Mouse (Mus musculus) stomach, postnatal 0 days (tissue): ENCODE data around the gene Sowaha.

Experiments
- CTCF ChIP-seq: IDR thresholded peaks from 2 replicates; pipeline ENCODE4 v1.5.1; 2016; ENCODE audit warnings: antibody characterized with exemption, low read depth, mild to moderate bottlenecking, moderate library complexity
- EP300 ChIP-seq: optimal IDR thresholded peaks from 2 replicates; pipeline ENCODE3; 2016; ENCODE audit warnings: antibody characterized with exemption

DNA sequence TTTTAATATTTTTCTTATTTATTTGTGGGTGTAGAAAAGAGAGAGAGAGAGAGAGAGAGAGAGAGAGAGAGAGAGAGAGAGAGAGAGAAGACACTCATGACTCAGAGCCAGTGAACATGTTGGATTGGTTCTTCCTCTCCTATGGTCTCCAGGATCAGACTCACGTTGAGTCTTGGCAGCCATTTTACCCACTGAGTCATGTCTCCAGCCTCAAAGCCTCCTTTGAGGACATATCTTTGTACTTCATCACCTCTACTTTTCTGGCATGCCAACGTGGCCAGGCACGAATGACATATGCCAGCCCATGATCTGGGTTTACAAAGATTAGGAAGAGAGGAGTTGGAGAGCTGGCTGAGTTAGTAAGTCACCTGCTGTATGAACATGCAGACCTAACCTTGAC is 19.9 kb downstream of the Sowaha start:
- no peak for TF ChIP-seq CTCF
- no peak for TF ChIP-seq EP300
